Mouse (Mus musculus) stomach, embryonic 14.5 days (tissue): ENCODE measurements around the gene Elavl2. TPM values are rescaled to one million over a fixed set of nuclear protein-coding genes. Genes with fewer than 3 reads are reported as not detected.
A peak's percentile ranks its signal among the peaks of the same experiment; 100 is the strongest.

ENCODE experiments used
- ATAC-seq: fragments of 200-750 bp; cut with Nextera tagmentation; 2 replicates; pipeline ENCODE4 v1.8.0; 2017; ENCODE audit warnings: low read depth, moderate TSS enrichment; ENCODE audit not compliant: insufficient number of reproducible peaks, insufficient read depth, low FRiP score
- H3K27ac ChIP-seq: fragments of 300-500 bp; sonication (generic); 2 replicates; pipeline ENCODE4 v1.5.1; 2014; ENCODE audit warnings: mild to moderate bottlenecking, low read length, moderate library complexity, mixed read lengths
- H3K27me3 ChIP-seq: fragments of 300-500 bp; sonication (generic); 2 replicates; pipeline ENCODE4 v1.6.1; 2014; ENCODE audit warnings: low read length, control low read depth, mixed read lengths; ENCODE audit not compliant: control insufficient read depth, insufficient read depth
- H3K36me3 ChIP-seq: fragments of 300-500 bp; sonication (generic); 2 replicates; pipeline ENCODE4 v1.6.1; 2014; ENCODE audit warnings: mild to moderate bottlenecking, control low read depth, low read length, moderate library complexity, mixed read lengths; ENCODE audit not compliant: control insufficient read depth, insufficient read depth
- H3K4me1 ChIP-seq: fragments of 300-500 bp; sonication (generic); 2 replicates; pipeline ENCODE4 v1.6.1; 2014; ENCODE audit warnings: low read length, control low read depth, mixed read lengths; ENCODE audit not compliant: control insufficient read depth, insufficient read depth
- H3K4me2 ChIP-seq: fragments of 300-500 bp; sonication (generic); replicated peaks from 2 replicates; pipeline ENCODE4 v1.6.1; 2014; ENCODE audit warnings: low read depth, low read length, control low read depth
- H3K4me3 ChIP-seq: fragments of 300-500 bp; sonication (generic); 2 replicates; pipeline ENCODE4 v1.5.1; 2014; ENCODE audit warnings: low read depth, low read length, control low read depth
- H3K9ac ChIP-seq: fragments of 300-500 bp; sonication (generic); replicated peaks from 2 replicates; pipeline ENCODE4 v1.6.1; 2014; ENCODE audit warnings: low read depth, mild to moderate bottlenecking, control low read depth, low read length, moderate library complexity, mixed read lengths
- H3K9me3 ChIP-seq: fragments of 300-500 bp; sonication (generic); 2 replicates; pipeline ENCODE4 v1.6.1; 2016; ENCODE audit warnings: low read depth, low read length, control low read depth; ENCODE audit not compliant: control insufficient read depth
- WGBS: fragments of 180-500 bp; shearing (Covaris S2); extraction: QIAGEN DNeasy Blood & Tissue Kit; methylation state at CpG from one replicate; pipeline ENCODE4 v1.1.7; 2014; 5-methylcytosine and 5-hydroxymethylcytosine counted together
- microRNA-seq: library from miRNA; unstranded; fragments of <30 nt; microRNA quantifications from one replicate; pipeline ENCODE4, GENCODE M21; 2016
- polyA plus RNA-seq: library from polyadenylated mRNA; unstranded; fragments of >200 nt; fragmentation: Nextera tagmentation; extraction: Ambion mirVana; gene quantifications from 2 replicates; pipeline ENCODE4 v1.2.1, GENCODE M21; 2014

Gene Elavl2
- polyA plus RNA-seq, 1 experiment from 2014 or later = 8.3 TPM

DNA sequence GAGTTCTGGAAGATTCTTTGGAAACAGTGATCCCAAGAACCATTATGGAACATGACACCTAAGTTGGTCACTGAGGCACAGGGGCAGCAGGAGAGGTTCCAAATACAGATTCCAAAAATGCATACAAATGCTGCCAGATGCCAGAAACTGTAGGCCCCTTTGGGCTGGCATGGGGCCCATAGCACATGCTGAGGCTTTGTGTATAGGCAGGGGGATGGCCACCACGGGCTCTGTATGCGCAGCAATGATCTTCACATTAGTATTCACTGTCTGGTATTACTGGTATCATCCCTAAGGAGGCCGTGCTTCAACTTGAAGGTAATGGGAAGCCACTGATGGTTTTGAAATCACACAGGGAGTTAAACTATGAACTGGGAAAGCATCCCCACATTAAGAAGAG, 181.3 kb downstream of the Elavl2 start:
- no peak overlapping the region for H3K4me3 ChIP-seq
- H3K36me3 ChIP-seq = no peaks in the 10 kb centered on the region
- H3K4me1 ChIP-seq = no peaks in the 10 kb centered on the region
- no peaks in the 10 kb centered on the region for H3K27me3 ChIP-seq
- no peak for ATAC-seq
- no peak overlapping the region for H3K4me2 ChIP-seq
- no peaks in the 10 kb centered on the region for H3K9me3 ChIP-seq
- H3K27ac ChIP-seq = no peak overlapping the region
- 83% methylated on average over 3 of the region's 3 CpGs for WGBS
- no peak overlapping the region for H3K9ac ChIP-seq

- no peak overlapping the region for H3K9ac ChIP-seq
- H3K27me3 ChIP-seq = no peaks in the 10 kb centered on the region
- WGBS = 62% methylated on average over 3 of the region's 3 CpGs
- no peak overlapping the region for H3K4me2 ChIP-seq
- H3K4me3 ChIP-seq = no peak overlapping the region
- no peaks in the 10 kb centered on the region for H3K4me1 ChIP-seq
- peak; percentile 6; the same call in 1 of the 2 replicates for ATAC-seq
- no peaks in the 10 kb centered on the region for H3K36me3 ChIP-seq
- no peaks in the 10 kb centered on the region for H3K9me3 ChIP-seq
- H3K27ac ChIP-seq = no peak overlapping the region
Measured at GRCm38 (mm10) chr4:91213917-91214316, 186.7 kb downstream of the Elavl2 start.

DNA sequence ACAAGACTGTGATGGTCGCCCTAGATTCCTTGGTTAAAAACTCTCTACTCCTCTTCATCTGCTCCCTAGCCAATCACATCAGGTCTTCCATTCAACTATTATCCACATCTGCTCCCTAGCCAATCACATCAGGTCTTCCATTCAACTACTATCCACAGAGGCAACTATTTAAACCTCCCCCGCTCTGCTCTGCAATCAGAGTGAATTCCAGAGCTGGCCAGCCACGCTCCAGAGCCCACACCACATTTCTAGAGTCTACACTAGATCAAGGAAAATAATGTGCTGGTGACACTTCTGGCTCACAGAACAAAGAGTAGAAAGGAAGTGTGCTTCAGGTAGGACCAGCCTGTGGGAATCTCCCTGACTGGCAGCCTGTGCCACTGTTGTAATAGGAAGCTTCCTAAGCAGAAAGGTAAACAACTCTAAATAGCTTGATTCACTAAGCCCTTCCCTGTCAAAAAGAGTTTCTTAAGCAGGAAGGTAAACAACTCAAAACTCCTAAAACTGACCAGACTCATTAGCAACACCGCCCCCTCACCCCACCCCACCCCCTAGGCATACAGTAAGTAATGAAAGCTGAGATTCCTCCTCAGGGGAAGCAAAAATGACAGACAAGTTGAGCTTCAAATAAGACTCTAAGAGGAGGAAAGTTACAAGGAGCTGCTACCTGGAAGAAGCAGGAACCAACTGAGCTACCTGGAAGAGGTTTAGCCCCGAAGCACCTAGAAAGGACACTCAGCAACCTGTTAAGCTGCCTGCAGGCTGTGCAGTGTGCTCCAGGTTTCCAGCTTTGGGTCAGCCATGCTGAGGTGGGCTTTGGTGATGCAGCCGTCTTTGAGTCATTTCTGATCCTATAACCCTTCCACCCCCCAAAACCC, 191.9 kb downstream of the Elavl2 start:
- Histone ChIP-seq H3K4me3 (no peak overlapping the region), H3K9ac (no peak overlapping the region), H3K4me2 (no peak overlapping the region), H3K27me3 (no peaks in the 10 kb centered on the region), H3K36me3 (no peaks in the 10 kb centered on the region), H3K27ac (no peak overlapping the region), H3K9me3 (no peaks in the 10 kb centered on the region), H3K4me1 (no peaks in the 10 kb centered on the region)
- WGBS = 56% methylated on average over 6 of the region's 6 CpGs
- ATAC-seq = no peak

Small RNA genes within 50 kb of the gene (microRNA-seq; reads per million reads assigned to microRNA genes)
- not detected for gene Mir6402
